Mouse (Mus musculus): ENCODE data around the gene Gtf2e1.

Gene Gtf2e1

GRCm38 (mm10) chr16:37478311-37479291 is 61.0 kb downstream of the Gtf2e1 start:
- in situ Hi-C loops (cut with MseI, MboI): no loop called here

GRCm38 (mm10) chr16:37472620-37473312 is 66.8 kb downstream of the Gtf2e1 start:
- in situ Hi-C loops (cut with MseI, MboI): no loop called here

GRCm38 (mm10) chr16:37469595-37469994 is 70.0 kb downstream of the Gtf2e1 start:
- in situ Hi-C loops (cut with MseI, MboI): no loop called here

- in situ Hi-C loops (cut with MseI, MboI): no loop called here
Observed at GRCm38 (mm10) chr16:37463981-37464380, 75.6 kb downstream of the Gtf2e1 start.

GRCm38 (mm10) chr16:37462886-37463285 is 76.7 kb downstream of the Gtf2e1 start:
- in situ Hi-C loops (cut with MseI, MboI): no loop called here

- in situ Hi-C loops (cut with MseI, MboI): no loop called here
Observed at GRCm38 (mm10) chr16:37461601-37462000, 78.0 kb downstream of the Gtf2e1 start.

Data from mouse trophoblast stem cell (cell line).